38 mouse cellular contexts compared by ENCODE assay signal in genomic region chr13:21467336-21467735, GRCm38 (mm10). TPM values are rescaled to one million over a fixed set of nuclear protein-coding genes. Genes with fewer than 3 reads are reported as not detected.
DNase-seq lines count a peak whose midpoint lies in the region; ATAC-seq lines count a peak whose summit lies in the region.
"Had no signal": no experiment of that assay in that cellular context is flagged by ENCODE, and none has a peak within 500 bp of the region (broad histone marks: within the 10 kb centered on the region; RNA-seq: fewer than 3 reads in every experiment).

No protein-coding gene starts in this region.

- peak overlapping the region; percentile 76 for H3K4me2 ChIP-seq in hindbrain, embryonic 15.5 days
- no peak overlapping the region for H3K4me2 ChIP-seq in hindbrain, embryonic 11.5 days (replicated peaks; ENCODE audit: low read depth, low read length)
- H3K4me2 ChIP-seq in midbrain, embryonic 15.5 days: peak overlapping the region; percentile 70; the same call in 1 of the 2 replicates
- no peak overlapping the region for H3K4me2 ChIP-seq in midbrain, embryonic 14.5 days (ENCODE audit: low read length)
- H3K4me2 ChIP-seq in neural tube, embryonic 15.5 days: peak overlapping the region; percentile 92

- peak; percentile 63 for DNase-seq in heart, adult 11 months
- DNase-seq in heart, postnatal 10 days: no peak
- no peak for DNase-seq in hindbrain, embryonic 11.5 days (ENCODE audit: low spot score)
- DNase-seq in midbrain, embryonic 14.5 days: no peak
- no peak for DNase-seq in MN1 (ENCODE audit: low spot score)
- DNase-seq: adrenal gland, adult 8-10 months; B cell, adult 2 months; cerebellum, adult 8-10 months; cerebellum, postnatal 25 days; gastrocnemius, postnatal 25 days; heart, adult 18-20 months; kidney, adult 8-10 months; kidney, postnatal 4 days; layer of hippocampus, postnatal 36 days; left cerebral cortex, postnatal 4 days; lung, adult 18-20 months; lung, postnatal 4 days; retina, postnatal 1 day; thymus, postnatal 14 days had no signal

- intact Hi-C loops in heart, postnatal 10 days (cut with DNase I): loop anchor here (5.0 kb wide), 1 partner anchor 40 kb away; no protein-coding TSS in a partner anchor

- peaks cover 3% of the 10 kb centered on the region; the same call in 1 of the 2 replicates for H3K27me3 ChIP-seq in hindbrain, embryonic 15.5 days
- H3K27me3 ChIP-seq in hindbrain, embryonic 11.5 days (ENCODE audit: control insufficient read depth, insufficient read depth, low read length): peaks cover 2% of the 10 kb centered on the region; the same call in 1 of the 2 replicates
- peaks cover 11% of the 10 kb centered on the region for H3K27me3 ChIP-seq in midbrain, embryonic 15.5 days (replicated peaks)
- 0 out of 2 replicates have a peak, but pooled peaks cover 3% of the 10 kb centered on the region for H3K27me3 ChIP-seq in midbrain, embryonic 14.5 days (ENCODE audit: control insufficient read depth, insufficient read depth, low read length)
- no peaks in the 10 kb centered on the region; the same call in 1 of the 2 replicates for H3K27me3 ChIP-seq in neural tube, embryonic 15.5 days (replicated peaks)

- H3K4me3 ChIP-seq in hindbrain, embryonic 15.5 days: no peak overlapping the region
- H3K4me3 ChIP-seq in hindbrain, embryonic 11.5 days (ENCODE audit: low read depth, low read length): no peak overlapping the region
- H3K4me3 ChIP-seq in midbrain, embryonic 15.5 days: peak overlapping the region; percentile 54; the same call in 1 of the 2 replicates
- H3K4me3 ChIP-seq in midbrain, embryonic 14.5 days (replicated peaks; ENCODE audit: low read depth, low read length): no peak overlapping the region
- no peak overlapping the region for H3K4me3 ChIP-seq in neural tube, embryonic 15.5 days (replicated peaks)

- peaks cover 3% of the 10 kb centered on the region; the same call in 1 of the 2 replicates for H3K4me1 ChIP-seq in hindbrain, embryonic 15.5 days (replicated peaks)
- no peaks in the 10 kb centered on the region for H3K4me1 ChIP-seq in hindbrain, embryonic 11.5 days (replicated peaks; ENCODE audit: control insufficient read depth, insufficient read depth, low read length)
- peaks cover 10% of the 10 kb centered on the region; the same call in 1 of the 2 replicates for H3K4me1 ChIP-seq in midbrain, embryonic 15.5 days
- H3K4me1 ChIP-seq in midbrain, embryonic 14.5 days (ENCODE audit: control insufficient read depth, insufficient read depth, low read length): no peaks in the 10 kb centered on the region
- H3K4me1 ChIP-seq in neural tube, embryonic 15.5 days: 0 out of 2 replicates have a peak, but pooled peaks cover 8% of the 10 kb centered on the region
- H3K4me1 ChIP-seq: midbrain, embryonic 12.5 days had no signal

- ATAC-seq in hindbrain, embryonic 15.5 days (ENCODE audit: low FRiP score, low read depth): no peak
- no peak for ATAC-seq in hindbrain, embryonic 11.5 days (ENCODE audit: low FRiP score)
- ATAC-seq in midbrain, embryonic 15.5 days (replicated peaks): no peak
- no peak for ATAC-seq in midbrain, embryonic 14.5 days (ENCODE audit: low FRiP score, low TSS enrichment)
- no peak for ATAC-seq in neural tube, embryonic 15.5 days (ENCODE audit: low FRiP score)

- no peaks in the 10 kb centered on the region for H3K9me3 ChIP-seq in hindbrain, embryonic 15.5 days
- no peaks in the 10 kb centered on the region for H3K9me3 ChIP-seq in hindbrain, embryonic 11.5 days (ENCODE audit: control insufficient read depth, low read length)
- H3K9me3 ChIP-seq in midbrain, embryonic 15.5 days: no peaks in the 10 kb centered on the region
- no peaks in the 10 kb centered on the region for H3K9me3 ChIP-seq in midbrain, embryonic 14.5 days (ENCODE audit: control insufficient read depth, low read length)
- no peaks in the 10 kb centered on the region for H3K9me3 ChIP-seq in neural tube, embryonic 15.5 days (replicated peaks)
- H3K9me3 ChIP-seq: forebrain, embryonic 12.5 days; midbrain, embryonic 12.5 days had no signal

- H3K9ac ChIP-seq in hindbrain, embryonic 15.5 days: no peak overlapping the region
- H3K9ac ChIP-seq in hindbrain, embryonic 11.5 days (ENCODE audit: low read depth, low read length): no peak overlapping the region
- no peak overlapping the region for H3K9ac ChIP-seq in midbrain, embryonic 15.5 days
- H3K9ac ChIP-seq in midbrain, embryonic 14.5 days (replicated peaks; ENCODE audit: low read length): no peak overlapping the region
- H3K9ac ChIP-seq in neural tube, embryonic 15.5 days (replicated peaks): no peak overlapping the region

- 86% methylated on average over 10 of the region's 10 CpGs for WGBS in hindbrain, embryonic 15.5 days
- WGBS in hindbrain, embryonic 11.5 days: 83% methylated on average over 10 of the region's 10 CpGs
- WGBS in midbrain, embryonic 15.5 days: 85% methylated on average over 10 of the region's 10 CpGs
- 86% methylated on average over 10 of the region's 10 CpGs for WGBS in midbrain, embryonic 14.5 days
- 80% methylated on average over 10 of the region's 10 CpGs for WGBS in neural tube, embryonic 15.5 days

- no peaks in the 10 kb centered on the region for H3K36me3 ChIP-seq in hindbrain, embryonic 15.5 days
- H3K36me3 ChIP-seq in hindbrain, embryonic 11.5 days (ENCODE audit: control insufficient read depth, insufficient read depth, low read length): no peaks in the 10 kb centered on the region
- H3K36me3 ChIP-seq in midbrain, embryonic 15.5 days (replicated peaks): no peaks in the 10 kb centered on the region; the same call in 1 of the 2 replicates
- H3K36me3 ChIP-seq in midbrain, embryonic 14.5 days (ENCODE audit: control insufficient read depth, insufficient read depth, low read length): no peaks in the 10 kb centered on the region
- H3K36me3 ChIP-seq in neural tube, embryonic 15.5 days: no peaks in the 10 kb centered on the region
- H3K36me3 ChIP-seq: forebrain, embryonic 12.5 days; midbrain, embryonic 12.5 days had no signal

- H3K27ac ChIP-seq in hindbrain, embryonic 15.5 days (replicated peaks): no peak overlapping the region
- H3K27ac ChIP-seq in hindbrain, embryonic 11.5 days (ENCODE audit: low read depth, low read length): no peak overlapping the region
- H3K27ac ChIP-seq in midbrain, embryonic 15.5 days: no peak overlapping the region
- H3K27ac ChIP-seq in midbrain, embryonic 14.5 days (replicated peaks; ENCODE audit: low read depth, low read length): no peak overlapping the region
- H3K27ac ChIP-seq in neural tube, embryonic 15.5 days (replicated peaks): no peak overlapping the region
- H3K27ac ChIP-seq: kidney, postnatal 0 days had no signal

RNA-seq across cellular contexts. Expression of gene Nkapl, which starts 1.0 kb away (rescaled TPM):
- total RNA-seq in heart, postnatal 10 days (2021): under 1 TPM; 0.57 to 0.77 TPM
- polyA plus RNA-seq in hindbrain, embryonic 15.5 days (2015; fragmentation: Nextera tagmentation; extraction: Ambion mirVana): 3.8 and 4.1 TPM in 2 replicates
- polyA plus RNA-seq in hindbrain, embryonic 11.5 days (2014; fragmentation: Nextera tagmentation; extraction: Ambion mirVana): 2.5 and 3.4 TPM in 2 replicates
- 2.9 and 4.9 TPM in 2 replicates for polyA plus RNA-seq in midbrain, embryonic 15.5 days (2015; fragmentation: Nextera tagmentation; extraction: Ambion mirVana)
- 3.2 and 5.1 TPM in 2 replicates for polyA plus RNA-seq in midbrain, embryonic 14.5 days (2014; fragmentation: Nextera tagmentation; extraction: Ambion mirVana)
- 3.0 TPM in 2 replicates for polyA plus RNA-seq in neural tube, embryonic 15.5 days (2015; fragmentation: Nextera tagmentation; extraction: Ambion mirVana)

RNA-seq across cellular contexts. Expression of gene Zkscan4, which starts 11.4 kb away (rescaled TPM):
- 1 to 10 TPM; 1.7 to 2.4 TPM for total RNA-seq in heart, postnatal 10 days (2021)
- 8.1 and 10.5 TPM in 2 replicates for polyA plus RNA-seq in hindbrain, embryonic 15.5 days (2015; fragmentation: Nextera tagmentation; extraction: Ambion mirVana)
- 5.2 and 5.9 TPM in 2 replicates for polyA plus RNA-seq in hindbrain, embryonic 11.5 days (2014; fragmentation: Nextera tagmentation; extraction: Ambion mirVana)
- polyA plus RNA-seq in midbrain, embryonic 15.5 days (2015; fragmentation: Nextera tagmentation; extraction: Ambion mirVana): 11.5 and 12.6 TPM in 2 replicates
- 8.8 and 9.7 TPM in 2 replicates for polyA plus RNA-seq in midbrain, embryonic 14.5 days (2014; fragmentation: Nextera tagmentation; extraction: Ambion mirVana)
- polyA plus RNA-seq in neural tube, embryonic 15.5 days (2015; fragmentation: Nextera tagmentation; extraction: Ambion mirVana): 8.7 and 10.0 TPM in 2 replicates

RNA-seq across cellular contexts. Expression of gene Gm10065, which starts 11.9 kb away (rescaled TPM):
- total RNA-seq in heart, postnatal 10 days (2021): not detected
- not detected in 2 replicates for polyA plus RNA-seq in hindbrain, embryonic 15.5 days (2015; fragmentation: Nextera tagmentation; extraction: Ambion mirVana)
- not detected in 2 replicates for polyA plus RNA-seq in hindbrain, embryonic 11.5 days (2014; fragmentation: Nextera tagmentation; extraction: Ambion mirVana)
- not detected in 2 replicates for polyA plus RNA-seq in midbrain, embryonic 15.5 days (2015; fragmentation: Nextera tagmentation; extraction: Ambion mirVana)
- not detected in 2 replicates for polyA plus RNA-seq in midbrain, embryonic 14.5 days (2014; fragmentation: Nextera tagmentation; extraction: Ambion mirVana)
- polyA plus RNA-seq in neural tube, embryonic 15.5 days (2015; fragmentation: Nextera tagmentation; extraction: Ambion mirVana): not detected in 2 replicates
- total RNA-seq: adrenal gland, adult 8-10 months; ES-E14; gastrocnemius, adult 18-20 months; gastrocnemius, postnatal 25 days; heart, adult 18-20 months; heart, postnatal 25 days; layer of hippocampus, postnatal 36 days; left cerebral cortex, postnatal 4 days had no signal
- polyA plus RNA-seq: embryonic facial prominence, embryonic 11.5 days; forebrain, embryonic 12.5 days; frontal cortex, adult 2 months; heart, embryonic 14.5 days; intestine, embryonic 16.5 days; kidney, postnatal 0 days; limb, embryonic 14.5 days; lung, postnatal 0 days; midbrain, embryonic 12.5 days; neural tube, embryonic 14.5 days; small intestine, adult 2 months; stomach, embryonic 14.5 days; urinary bladder, adult 2 months had no signal

RNA-seq across cellular contexts. Expression of gene Zscan26, which starts 13.8 kb away (rescaled TPM):
- 10 to 100 TPM; 20.6 to 22.4 TPM for total RNA-seq in heart, postnatal 10 days (2021)
- polyA plus RNA-seq in hindbrain, embryonic 15.5 days (2015; fragmentation: Nextera tagmentation; extraction: Ambion mirVana): 23.7 and 24.3 TPM in 2 replicates
- polyA plus RNA-seq in hindbrain, embryonic 11.5 days (2014; fragmentation: Nextera tagmentation; extraction: Ambion mirVana): 18.4 and 21.0 TPM in 2 replicates
- 21.9 and 26.3 TPM in 2 replicates for polyA plus RNA-seq in midbrain, embryonic 15.5 days (2015; fragmentation: Nextera tagmentation; extraction: Ambion mirVana)
- 15.7 and 17.6 TPM in 2 replicates for polyA plus RNA-seq in midbrain, embryonic 14.5 days (2014; fragmentation: Nextera tagmentation; extraction: Ambion mirVana)
- polyA plus RNA-seq in neural tube, embryonic 15.5 days (2015; fragmentation: Nextera tagmentation; extraction: Ambion mirVana): 25.7 TPM in 2 replicates

RNA-seq across cellular contexts. Expression of gene Pgbd1, which starts 26.5 kb away (rescaled TPM):
- under 1 TPM; 0.36 to 0.89 TPM for total RNA-seq in heart, postnatal 10 days (2021)
- polyA plus RNA-seq in hindbrain, embryonic 15.5 days (2015; fragmentation: Nextera tagmentation; extraction: Ambion mirVana): 2.8 and 4.2 TPM in 2 replicates
- polyA plus RNA-seq in hindbrain, embryonic 11.5 days (2014; fragmentation: Nextera tagmentation; extraction: Ambion mirVana): 5.9 and 6.0 TPM in 2 replicates
- 4.0 and 5.1 TPM in 2 replicates for polyA plus RNA-seq in midbrain, embryonic 15.5 days (2015; fragmentation: Nextera tagmentation; extraction: Ambion mirVana)
- polyA plus RNA-seq in midbrain, embryonic 14.5 days (2014; fragmentation: Nextera tagmentation; extraction: Ambion mirVana): 3.9 and 5.2 TPM in 2 replicates
- 3.0 and 3.1 TPM in 2 replicates for polyA plus RNA-seq in neural tube, embryonic 15.5 days (2015; fragmentation: Nextera tagmentation; extraction: Ambion mirVana)

Comparison
In these comparisons a context has a peak if more than half of its experiments do, and no peak if none do; other contexts are left out.
1. H3K4me2 ChIP-seq: peak in hindbrain, embryonic 15.5 days (single experiment), midbrain, embryonic 15.5 days (single experiment) and neural tube, embryonic 15.5 days (single experiment); none in hindbrain, embryonic 11.5 days (single experiment) and midbrain, embryonic 14.5 days (single experiment).